Mouse (Mus musculus): ENCODE data around the gene Ccdc57.

- TF ChIP-seq CTCF (IDR thresholded peaks at IDR 0.05; ENCODE audit: low read depth, low read length) (no peak), GATA2 (IDR thresholded peaks at IDR 0.05; ENCODE audit: borderline replicate concordance, low read depth, low read length) (no peak)
These were observed 61.2 kb downstream of the Ccdc57 start for GRCm38 (mm10) chr11:120871521-120871920.
